Mouse (Mus musculus) liver, postnatal 0 days (tissue): Measurements from ENCODE around the gene Pttg1. TPM values are rescaled to one million over a fixed set of nuclear protein-coding genes. Genes with fewer than 3 reads are reported as not detected.

Experiments
- ATAC-seq: fragments of 200-750 bp; cut with Nextera tagmentation; 2 replicates; pipeline ENCODE4 v1.8.0; 2017; ENCODE audit warnings: mild to moderate bottlenecking, moderate library complexity
- DNase-seq: peaks from one replicate; pipeline ENCODE4 v3.0.0-alpha.2; 2016
- H3K27ac ChIP-seq: fragments of 300-500 bp; sonication (generic); 2 replicates; pipeline ENCODE4 v1.5.1; 2014; ENCODE audit warnings: antibody characterized with exemption, moderate library complexity, mild to moderate bottlenecking, low read depth
- H3K27me3 ChIP-seq: fragments of 300-500 bp; sonication (generic); 2 replicates; pipeline ENCODE4 v1.6.1; 2014; ENCODE audit warnings: low read length, control low read depth, mixed read lengths; ENCODE audit not compliant: insufficient read depth
- H3K36me3 ChIP-seq: fragments of 300-500 bp; sonication (generic); replicated peaks from 2 replicates; pipeline ENCODE4 v1.6.1; 2014; ENCODE audit warnings: mild to moderate bottlenecking, control low read depth, low read length, moderate library complexity, mixed read lengths; ENCODE audit not compliant: insufficient read depth
- H3K4me1 ChIP-seq: fragments of 300-500 bp; sonication (generic); 2 replicates; pipeline ENCODE4 v1.6.1; 2014; ENCODE audit warnings: antibody characterized with exemption, mild to moderate bottlenecking, control low read depth; ENCODE audit not compliant: insufficient read depth
- H3K4me2 ChIP-seq: fragments of 300-500 bp; sonication (generic); 2 replicates; pipeline ENCODE4 v1.6.1; 2014; ENCODE audit warnings: low read depth, mild to moderate bottlenecking, low read length, moderate library complexity, mixed read lengths
- H3K4me3 ChIP-seq: fragments of 300-500 bp; sonication (generic); 2 replicates; pipeline ENCODE4 v1.5.1; 2014; ENCODE audit warnings: low read depth, low read length
- H3K9ac ChIP-seq: fragments of 300-500 bp; sonication (generic); replicated peaks from 2 replicates; pipeline ENCODE4 v1.6.1; 2014; ENCODE audit warnings: mild to moderate bottlenecking, moderate library complexity
- H3K9me3 ChIP-seq: fragments of 300-500 bp; sonication (generic); 2 replicates; pipeline ENCODE4 v1.6.1; 2016; ENCODE audit warnings: mild to moderate bottlenecking, control low read depth, low read length, mixed read lengths
- CTCF ChIP-seq: sonication (generic); IDR thresholded peaks from 2 replicates; pipeline ENCODE4 v1.5.1; 2016; ENCODE audit warnings: antibody characterized with exemption, low read depth
- EP300 ChIP-seq: IDR thresholded peaks from 2 replicates; pipeline ENCODE4 v1.6.1; 2016; ENCODE audit warnings: antibody characterized with exemption, low read depth, mild to moderate bottlenecking
- WGBS: fragments of 180-500 bp; shearing (Covaris S2); extraction: QIAGEN DNeasy Blood & Tissue Kit; methylation state at CpG from one replicate; pipeline ENCODE4 v1.1.7; 2014; ENCODE audit not compliant: insufficient replicate concordance; 5-methylcytosine and 5-hydroxymethylcytosine counted together
- polyA plus RNA-seq: library from polyadenylated mRNA; unstranded; fragments of >200 nt; fragmentation: Nextera tagmentation; extraction: Ambion mirVana; gene quantifications from 2 replicates; pipeline ENCODE4 v1.2.1, GENCODE M21; 2015

Gene Pttg1
- polyA plus RNA-seq: 61.8 and 62.5 TPM in 2 replicates

DNA sequence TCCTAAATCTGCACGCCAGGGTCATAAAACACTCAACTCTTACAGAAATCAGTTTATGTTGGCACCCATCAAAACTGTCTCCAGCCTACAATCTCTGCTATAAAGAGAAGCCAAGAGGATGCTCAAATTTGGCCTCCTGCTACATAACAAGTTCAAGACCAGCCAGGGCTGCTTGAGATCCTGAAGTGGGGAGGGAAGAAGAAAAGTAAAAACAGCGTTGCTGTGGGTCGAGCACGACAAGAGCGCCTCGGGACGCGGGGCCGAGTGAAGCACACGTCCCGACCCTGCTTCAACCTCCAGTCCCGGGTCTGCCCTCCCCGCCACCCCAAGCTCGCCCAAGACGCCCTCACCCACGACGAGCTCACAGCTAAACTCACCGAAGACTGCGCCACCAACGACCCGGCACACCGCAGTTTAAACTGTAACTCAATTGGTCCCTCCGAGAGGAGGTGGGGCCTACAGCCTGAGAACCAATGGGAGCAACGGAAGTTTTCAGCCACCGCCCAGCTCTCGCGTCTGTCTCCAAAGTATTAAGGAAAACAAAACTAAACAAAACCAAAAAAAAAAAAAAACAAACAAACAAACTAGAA lies at the start of gene Pttg1:
Pttg1 (minus strand) TSS at position 428 of the 590 bp plus-strand sequence.
- peak within 1 kb of the TSS; percentile 90 for H3K27ac ChIP-seq
- peak within 1 kb of the TSS; percentile 76 for H3K4me2 ChIP-seq
- no peaks in the 10 kb centered on the region for H3K27me3 ChIP-seq
- DNase-seq: peak; percentile 88
- 3% methylated on average over 27 of the region's 27 CpGs for WGBS
- peak; percentile 99 for ATAC-seq
- peaks cover 8% of the 10 kb centered on the region for H3K36me3 ChIP-seq
- TF ChIP-seq EP300 (no peak; the same call in 1 of the 2 replicates), CTCF (no peak; the same call in 1 of the 2 replicates)
- H3K4me3 ChIP-seq: peak within 1 kb of the TSS; percentile 63
- H3K4me1 ChIP-seq: peaks cover 11% of the 10 kb centered on the region
- peak within 1 kb of the TSS; percentile 78 for H3K9ac ChIP-seq
- no peaks in the 10 kb centered on the region for H3K9me3 ChIP-seq

DNA sequence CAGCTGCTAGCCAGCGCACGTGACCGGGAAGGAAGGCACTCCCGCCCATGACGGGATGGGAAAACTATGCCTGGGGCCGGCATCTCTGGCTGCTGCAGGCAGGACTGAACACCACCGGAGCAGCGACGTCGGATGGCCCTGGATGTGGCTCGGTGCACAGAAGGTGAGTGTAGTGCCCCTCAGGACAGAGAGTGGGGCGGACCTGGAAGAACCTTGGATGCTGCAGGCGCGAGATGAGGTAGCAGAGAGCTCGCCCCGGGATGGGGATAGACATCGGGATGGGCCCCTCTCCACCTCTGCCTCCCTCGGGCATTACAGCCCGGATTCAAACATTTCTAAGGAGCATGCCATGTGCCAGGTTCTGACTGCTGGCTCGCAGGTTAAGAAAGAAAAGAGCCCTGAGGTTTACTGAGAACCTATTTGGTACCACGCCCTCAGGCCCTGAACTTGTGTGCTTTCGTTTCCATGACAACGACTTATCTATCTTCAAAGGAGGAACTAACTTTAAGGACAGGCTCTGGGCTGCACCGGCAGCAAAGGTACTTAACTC lies 48.2 kb upstream of the Pttg1 start, which contains the start of gene C1qtnf2:
C1qtnf2 (plus strand) TSS at position 52 of the 550 bp plus-strand sequence.
- Histone ChIP-seq H3K27me3 (no peaks in the 10 kb centered on the region), H3K27ac (no peak within 1 kb of the TSS), H3K36me3 (no peaks in the 10 kb centered on the region), H3K4me3 (0 out of 2 replicates have a peak within 1 kb of the TSS, but pooled peaks have one; percentile 9), H3K9ac (no peak within 1 kb of the TSS), H3K9me3 (no peaks in the 10 kb centered on the region), H3K4me2 (peak within 1 kb of the TSS; percentile 27), H3K4me1 (no peaks in the 10 kb centered on the region)
- no peak for TF ChIP-seq EP300
- no peak for TF ChIP-seq CTCF
- 8% methylated on average over 24 of the region's 24 CpGs for WGBS
- no peak for DNase-seq
- no peak for ATAC-seq

DNA sequence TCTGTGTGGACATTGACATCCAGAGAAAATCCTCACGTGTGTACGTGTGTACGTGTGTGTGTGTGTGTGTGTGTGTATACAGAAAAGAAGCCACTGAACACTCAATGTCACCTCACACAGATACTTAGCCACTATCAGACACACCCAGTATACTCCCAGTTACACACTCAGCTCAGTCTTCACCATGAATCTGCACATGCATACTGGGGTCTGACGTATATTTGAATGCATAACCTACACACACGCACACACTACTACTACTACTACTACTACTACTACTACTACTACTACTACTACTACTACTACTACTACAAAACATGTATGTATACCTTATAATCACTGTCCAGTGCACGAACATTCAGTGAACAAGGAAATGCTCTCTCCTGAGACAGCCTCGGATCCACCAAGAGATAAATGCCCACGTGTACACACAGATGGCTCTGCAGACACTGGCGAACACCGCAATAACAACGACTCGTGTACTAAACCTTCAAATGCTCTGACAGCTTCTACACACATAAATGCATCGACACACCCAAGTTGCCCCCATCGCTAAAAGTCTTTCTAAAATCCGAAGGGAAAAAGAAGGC lies 47.7 kb upstream of the Pttg1 start:
- no peak overlapping the region for H3K27ac ChIP-seq
- TF ChIP-seq EP300: no peak
- TF ChIP-seq CTCF: no peak
- ATAC-seq (no peak), DNase-seq (no peak)
- 48% methylated on average over 15 of the region's 15 CpGs for WGBS
- no peaks in the 10 kb centered on the region for H3K27me3 ChIP-seq
- no peaks in the 10 kb centered on the region for H3K4me1 ChIP-seq
- no peak overlapping the region for H3K9ac ChIP-seq
- H3K9me3 ChIP-seq: no peaks in the 10 kb centered on the region
- H3K4me3 ChIP-seq: no peak overlapping the region
- H3K36me3 ChIP-seq: no peaks in the 10 kb centered on the region
- peak overlapping the region; percentile 27; the same call in 1 of the 2 replicates for H3K4me2 ChIP-seq

DNA sequence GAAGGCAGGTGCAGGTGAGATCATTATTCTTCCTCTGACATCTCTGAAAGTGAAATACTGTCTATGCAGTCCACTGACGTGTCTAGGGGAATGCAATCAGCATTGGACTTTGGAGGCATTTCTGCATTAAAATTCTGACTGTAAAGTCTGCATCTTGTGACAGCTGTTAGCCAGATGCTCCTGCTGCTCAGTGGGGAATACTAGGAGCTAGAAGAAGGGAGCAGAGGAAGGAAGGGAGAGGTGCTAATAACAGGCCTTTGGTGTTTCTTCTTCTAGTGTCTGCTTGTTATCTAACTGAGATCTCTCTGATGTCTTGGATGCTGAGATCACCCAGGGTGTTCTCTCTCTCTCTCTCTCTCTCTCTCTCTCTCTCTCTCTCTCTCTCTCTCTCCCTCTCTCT lies 47.1 kb upstream of the Pttg1 start:
- DNase-seq (no peak), ATAC-seq (no peak)
- Histone ChIP-seq H3K27me3 (no peaks in the 10 kb centered on the region), H3K27ac (no peak overlapping the region), H3K36me3 (no peaks in the 10 kb centered on the region), H3K9ac (no peak overlapping the region), H3K4me3 (no peak overlapping the region), H3K9me3 (no peaks in the 10 kb centered on the region), H3K4me1 (no peaks in the 10 kb centered on the region), H3K4me2 (no peak overlapping the region)
- 67% methylated on average over 1 of the region's 1 CpGs for WGBS
- TF ChIP-seq EP300: no peak
- TF ChIP-seq CTCF: no peak

DNA sequence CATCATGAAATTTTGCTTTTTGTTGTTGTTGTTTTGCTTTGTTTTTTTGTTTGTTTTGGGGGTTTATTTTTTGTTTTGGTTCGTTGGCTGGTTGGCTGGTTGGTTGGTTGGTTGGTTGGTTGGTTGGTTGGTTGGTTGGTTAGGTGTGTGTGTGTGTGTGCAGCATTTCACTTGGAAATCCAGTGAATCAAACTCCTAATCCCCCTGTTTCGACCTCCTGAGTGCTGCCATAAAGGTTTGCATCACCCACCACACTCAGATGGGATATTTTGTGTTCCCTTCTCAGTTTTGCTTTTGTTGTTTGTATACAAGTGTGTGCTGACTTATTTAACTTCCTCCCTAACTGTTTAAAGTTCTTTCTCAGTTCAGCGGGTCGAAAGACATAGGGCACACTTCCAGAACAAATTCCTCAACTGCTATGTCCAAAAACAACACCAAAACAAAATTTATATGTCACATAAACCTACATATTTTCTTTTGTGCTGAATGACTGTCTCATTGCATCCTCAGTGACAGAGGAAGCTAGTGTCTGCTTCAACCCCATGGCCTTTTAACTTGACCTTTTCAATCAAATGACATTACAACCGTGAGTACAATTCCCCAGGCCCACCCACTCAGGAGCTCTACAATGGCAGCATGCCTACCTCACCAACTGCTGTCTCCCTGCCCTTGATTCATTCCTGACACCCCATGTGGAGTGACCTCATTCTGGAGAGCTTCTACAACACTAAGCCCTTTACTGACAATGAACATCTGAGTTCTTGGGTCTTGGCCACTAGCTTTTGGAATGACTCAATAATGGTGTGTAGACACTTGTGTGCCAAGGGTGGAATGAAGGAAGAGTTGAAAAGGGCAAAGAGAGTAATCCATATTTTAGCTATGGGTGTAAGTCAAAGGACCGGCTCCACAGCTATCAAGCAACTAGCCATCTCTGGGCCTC lies 45.1 kb upstream of the Pttg1 start:
- Histone ChIP-seq H3K27me3 (no peaks in the 10 kb centered on the region), H3K27ac (no peak overlapping the region), H3K9me3 (no peaks in the 10 kb centered on the region), H3K4me3 (no peak overlapping the region), H3K9ac (no peak overlapping the region), H3K4me2 (no peak overlapping the region), H3K36me3 (no peaks in the 10 kb centered on the region), H3K4me1 (no peaks in the 10 kb centered on the region)
- TF ChIP-seq CTCF: no peak
- TF ChIP-seq EP300: no peak
- ATAC-seq: no peak
- DNase-seq: no peak
- 63% methylated on average over 6 of the region's 6 CpGs for WGBS
